Mouse (Mus musculus) G1E (cell line): ENCODE data around the gene Grem2. TPM values are rescaled to one million over a fixed set of nuclear protein-coding genes. Genes with fewer than 3 reads are reported as not detected.

Experiments used
- ATAC-seq: 2 replicates; pipeline ENCODE4 v1.8.0; 2016; ENCODE audit warnings: mild to moderate bottlenecking; ENCODE audit not compliant: insufficient number of reproducible peaks, poor library complexity, low FRiP score, severe bottlenecking; ENCODE audit errors: extremely low read depth
- DNase-seq: peaks from one replicate; pipeline ENCODE4 v3.0.0; 2012; ENCODE audit warnings: low spot score
- H3K27me3 ChIP-seq: 2 replicates; pipeline ENCODE4 v1.6.1; 2012; ENCODE audit warnings: mild to moderate bottlenecking, low read length, inconsistent platforms; ENCODE audit not compliant: insufficient read depth
- H3K36me3 ChIP-seq: replicated peaks from 2 replicates; pipeline ENCODE3; 2012; ENCODE audit warnings: mild to moderate bottlenecking, inconsistent platforms
- H3K4me1 ChIP-seq: 2 replicates; pipeline ENCODE4 v1.6.1; 2012; ENCODE audit warnings: low read depth, low read length, inconsistent platforms, mixed read lengths; ENCODE audit not compliant: insufficient read depth
- H3K4me3 ChIP-seq: 2 replicates; pipeline ENCODE4 v1.5.1; 2012; ENCODE audit warnings: low read depth, mild to moderate bottlenecking, inconsistent platforms, low read length, moderate library complexity, mixed read lengths
- H3K9me3 ChIP-seq: replicated peaks from 2 replicates; pipeline ENCODE4 v1.6.1; 2012; ENCODE audit warnings: inconsistent platforms
- CTCF ChIP-seq: IDR thresholded peaks from 2 replicates; pipeline ENCODE4 v1.5.1; 2012; ENCODE audit warnings: low read depth, low read length, inconsistent platforms, mixed read lengths
- GATA1 ChIP-seq: IDR thresholded peaks from 2 replicates; pipeline ENCODE4 v1.6.1; 2012; ENCODE audit warnings: borderline replicate concordance, low read length, inconsistent platforms, mixed read lengths
- GATA2 ChIP-seq: IDR thresholded peaks from 2 replicates; pipeline ENCODE4 v1.6.1; 2012; ENCODE audit warnings: low read depth, low read length, inconsistent platforms, borderline replicate concordance
- POLR2AphosphoS5 ChIP-seq: IDR thresholded peaks from 2 replicates; pipeline ENCODE4 v1.6.1; 2012; ENCODE audit warnings: low read depth, low read length, inconsistent platforms; ENCODE audit not compliant: insufficient replicate concordance
- TAL1 ChIP-seq: conservative IDR thresholded peaks from 2 replicates; pipeline ENCODE4 v1.6.1; 2012; ENCODE audit warnings: low read depth, low read length, inconsistent platforms, mixed read lengths
- polyA plus RNA-seq: library from polyadenylated mRNA; stranded (reverse); fragments of >175 nt; gene quantifications from 2 replicates; pipeline ENCODE4 v1.2.3, GENCODE M21; 2012
- total RNA-seq, 2 experiments: library from RNA; stranded (forward) in 1 of 2; stranded (reverse) in 1 of 2; fragments of 200-1000 nt in 1 of 2; fragments of >200 nt in 1 of 2; fragmentation: Nextera tagmentation in 1 of 2; gene quantifications; 2 replicates each; pipeline ENCODE4 v1.2.3; 2014 to 2017

The Grem2 gene
- total and polyA plus RNA-seq, 3 experiments = 0.05 TPM; not detected in 2

- TF ChIP-seq CTCF (no peak), POLR2AphosphoS5 (no peak), TAL1 (no peak), GATA1 (no peak), GATA2 (no peak)
- no peak for DNase-seq
- ATAC-seq = no peak
Observed at GRCm38 (mm10) chr1:174882496-174882895, 39.1 kb downstream of the Grem2 start.

DNA sequence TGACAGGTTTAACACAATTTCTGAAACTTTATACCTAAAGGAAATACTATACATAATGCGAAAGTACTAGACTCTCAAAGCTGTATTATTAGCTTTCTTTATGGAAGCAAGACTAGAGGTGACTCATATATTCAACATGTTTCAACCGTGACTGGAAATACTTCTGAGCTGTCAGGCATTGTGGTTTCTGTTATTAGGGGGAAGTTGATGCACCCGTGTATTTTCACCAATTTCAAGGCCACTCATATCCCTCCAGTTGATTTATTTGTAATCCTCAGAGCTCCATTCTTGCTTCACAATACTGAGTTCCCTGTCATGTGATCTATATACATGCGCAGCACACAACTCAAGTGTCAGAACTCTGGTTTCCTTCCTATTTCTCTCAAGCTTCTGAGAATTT, 46.4 kb downstream of the Grem2 start:
- Histone ChIP-seq H3K27me3 (no peaks in the 10 kb centered on the region), H3K9me3 (peaks cover 10% of the 10 kb centered on the region), H3K4me3 (no peak overlapping the region), H3K36me3 (no peaks in the 10 kb centered on the region), H3K4me1 (no peaks in the 10 kb centered on the region)
- no peak for TF ChIP-seq GATA2
- TF ChIP-seq POLR2AphosphoS5 = no peak
- ATAC-seq (no peak), DNase-seq (no peak)

More at GRCm38 (mm10) chr1:174882496-174882895, 39.1 kb downstream of the Grem2 start:
- no peaks in the 10 kb centered on the region for H3K36me3 ChIP-seq
- H3K4me1 ChIP-seq = no peaks in the 10 kb centered on the region
- no peaks in the 10 kb centered on the region for H3K27me3 ChIP-seq
- H3K9me3 ChIP-seq = no peaks in the 10 kb centered on the region
- no peak overlapping the region for H3K4me3 ChIP-seq

- Histone ChIP-seq H3K36me3 (no peaks in the 10 kb centered on the region), H3K9me3 (0 out of 2 replicates have a peak, but pooled peaks cover 2% of the 10 kb centered on the region), H3K27me3 (no peaks in the 10 kb centered on the region), H3K4me1 (no peaks in the 10 kb centered on the region), H3K4me3 (no peak overlapping the region)
- ATAC-seq = no peak
- TF ChIP-seq CTCF (no peak), POLR2AphosphoS5 (no peak), GATA2 (no peak), TAL1 (no peak), GATA1 (no peak)
- no peak for DNase-seq
Observed at GRCm38 (mm10) chr1:174860407-174861118, 61.1 kb downstream of the Grem2 start.

- no peaks in the 10 kb centered on the region for H3K36me3 ChIP-seq
- ATAC-seq = no peak
- H3K9me3 ChIP-seq = peaks cover 5% of the 10 kb centered on the region
- DNase-seq = no peak
- H3K27me3 ChIP-seq = no peaks in the 10 kb centered on the region
- no peak for TF ChIP-seq GATA2
- TF ChIP-seq CTCF = no peak
- TF ChIP-seq POLR2AphosphoS5 = no peak
- TF ChIP-seq GATA1 = no peak
- no peak for TF ChIP-seq TAL1
- no peaks in the 10 kb centered on the region for H3K4me1 ChIP-seq
- no peak overlapping the region for H3K4me3 ChIP-seq
Observed at GRCm38 (mm10) chr1:174856188-174856587, 65.4 kb downstream of the Grem2 start.

DNA sequence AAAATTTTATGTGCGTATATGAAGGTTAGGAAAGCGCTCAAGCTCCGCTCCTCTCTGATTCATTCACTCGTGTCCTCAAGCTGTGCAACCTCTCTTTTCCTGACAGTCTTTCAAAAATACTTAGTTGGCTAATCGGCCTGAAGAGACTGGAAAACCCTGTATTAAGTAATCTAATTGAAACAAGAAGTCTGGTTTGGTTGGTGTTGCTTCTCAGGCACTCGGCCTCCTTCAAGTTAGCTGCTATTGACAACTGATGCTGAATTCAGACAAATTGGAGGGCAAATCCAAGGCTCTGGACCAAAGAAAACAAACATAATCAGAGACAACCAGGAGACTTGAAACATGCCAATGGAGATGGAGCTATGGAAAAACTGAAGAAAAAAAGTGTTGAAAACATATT, 76.8 kb downstream of the Grem2 start:
- Histone ChIP-seq H3K4me3 (no peak overlapping the region), H3K27me3 (no peaks in the 10 kb centered on the region), H3K9me3 (peaks cover 8% of the 10 kb centered on the region), H3K36me3 (no peaks in the 10 kb centered on the region), H3K4me1 (no peaks in the 10 kb centered on the region)
- TF ChIP-seq GATA2 (no peak), GATA1 (no peak), POLR2AphosphoS5 (no peak), CTCF (no peak), TAL1 (no peak)
- ATAC-seq (no peak), DNase-seq (no peak)

- no peak for TF ChIP-seq CTCF
- no peak for TF ChIP-seq GATA1
- no peak for TF ChIP-seq GATA2
- TF ChIP-seq POLR2AphosphoS5 = no peak
- no peak for TF ChIP-seq TAL1
- Histone ChIP-seq H3K9me3 (peaks cover 28% of the 10 kb centered on the region), H3K4me3 (peak overlapping the region; percentile 16; the same call in 1 of the 2 replicates), H3K27me3 (no peaks in the 10 kb centered on the region), H3K4me1 (no peaks in the 10 kb centered on the region), H3K36me3 (no peaks in the 10 kb centered on the region)
- DNase-seq = no peak
- no peak for ATAC-seq
Observed at GRCm38 (mm10) chr1:174836861-174837260, 84.8 kb downstream of the Grem2 start.
